Mouse (Mus musculus): ENCODE data around the gene Kcnk16. TPM values are rescaled to one million over a fixed set of nuclear protein-coding genes. Genes with fewer than 3 reads are reported as not detected.

Kcnk16 gene
- polyA plus RNA-seq, 1 experiment from 2014 or later, result not detected

- H3K4me2 ChIP-seq (ENCODE audit: low read length), result no peak overlapping the region
- no peaks in the 10 kb centered on the region for H3K4me1 ChIP-seq (ENCODE audit: control insufficient read depth, insufficient read depth, low read length)
- no peak for DNase-seq (ENCODE audit: low spot score)
- no peaks in the 10 kb centered on the region for H3K9me3 ChIP-seq (replicated peaks; ENCODE audit: control insufficient read depth, low read length)
- H3K36me3 ChIP-seq (ENCODE audit: control insufficient read depth, insufficient read depth, low read length), result no peaks in the 10 kb centered on the region
- H3K27ac ChIP-seq (ENCODE audit: low read depth, low read length), result no peak overlapping the region
- 84% methylated on average over 3 of the region's 3 CpGs for WGBS
- no peaks in the 10 kb centered on the region for H3K27me3 ChIP-seq (replicated peaks; ENCODE audit: control insufficient read depth, insufficient read depth, low read length)
- no peak overlapping the region for H3K4me3 ChIP-seq (ENCODE audit: low read depth, low read length)
- ATAC-seq, result no peak
- no peak overlapping the region for H3K9ac ChIP-seq (ENCODE audit: low read length)
Observed at GRCm38 (mm10) chr14:20243158-20243557, 25.8 kb downstream of the Kcnk16 start.

- ATAC-seq (no peak), DNase-seq (ENCODE audit: low spot score) (no peak)
- H3K4me3 ChIP-seq (ENCODE audit: low read depth, low read length), result no peak overlapping the region
- H3K27ac ChIP-seq (ENCODE audit: low read depth, low read length), result no peak overlapping the region
- no peaks in the 10 kb centered on the region for H3K27me3 ChIP-seq (replicated peaks; ENCODE audit: control insufficient read depth, insufficient read depth, low read length)
- H3K4me2 ChIP-seq (ENCODE audit: low read length), result no peak overlapping the region
- H3K9me3 ChIP-seq (replicated peaks; ENCODE audit: control insufficient read depth, low read length), result no peaks in the 10 kb centered on the region
- H3K36me3 ChIP-seq (ENCODE audit: control insufficient read depth, insufficient read depth, low read length), result no peaks in the 10 kb centered on the region
- H3K9ac ChIP-seq (ENCODE audit: low read length), result no peak overlapping the region
- 80% methylated on average over 8 of the region's 8 CpGs for WGBS
- H3K4me1 ChIP-seq (ENCODE audit: control insufficient read depth, insufficient read depth, low read length), result no peaks in the 10 kb centered on the region
Observed at GRCm38 (mm10) chr14:20242454-20242853, 26.5 kb downstream of the Kcnk16 start.

- ATAC-seq (no peak), DNase-seq (ENCODE audit: low spot score) (no peak)
- Histone ChIP-seq H3K4me3 (ENCODE audit: low read depth, low read length) (no peak overlapping the region), H3K36me3 (ENCODE audit: control insufficient read depth, insufficient read depth, low read length) (no peaks in the 10 kb centered on the region), H3K4me2 (ENCODE audit: low read length) (no peak overlapping the region), H3K9me3 (replicated peaks; ENCODE audit: control insufficient read depth, low read length) (no peaks in the 10 kb centered on the region), H3K4me1 (ENCODE audit: control insufficient read depth, insufficient read depth, low read length) (no peaks in the 10 kb centered on the region), H3K9ac (ENCODE audit: low read length) (no peak overlapping the region), H3K27ac (ENCODE audit: low read depth, low read length) (no peak overlapping the region), H3K27me3 (replicated peaks; ENCODE audit: control insufficient read depth, insufficient read depth, low read length) (no peaks in the 10 kb centered on the region)
- WGBS, result 86% methylated on average over 2 of the region's 2 CpGs
Observed at GRCm38 (mm10) chr14:20234403-20234802, 34.6 kb downstream of the Kcnk16 start.

- no peak overlapping the region for H3K4me2 ChIP-seq (ENCODE audit: low read length)
- no peaks in the 10 kb centered on the region for H3K9me3 ChIP-seq (replicated peaks; ENCODE audit: control insufficient read depth, low read length)
- WGBS, result 76% methylated on average over 11 of the region's 11 CpGs
- no peak for ATAC-seq
- no peaks in the 10 kb centered on the region for H3K27me3 ChIP-seq (replicated peaks; ENCODE audit: control insufficient read depth, insufficient read depth, low read length)
- no peaks in the 10 kb centered on the region for H3K36me3 ChIP-seq (ENCODE audit: control insufficient read depth, insufficient read depth, low read length)
- H3K27ac ChIP-seq (ENCODE audit: low read depth, low read length), result no peak overlapping the region
- DNase-seq (ENCODE audit: low spot score), result no peak
- no peaks in the 10 kb centered on the region for H3K4me1 ChIP-seq (ENCODE audit: control insufficient read depth, insufficient read depth, low read length)
- H3K4me3 ChIP-seq (ENCODE audit: low read depth, low read length), result no peak overlapping the region
- H3K9ac ChIP-seq (ENCODE audit: low read length), result no peak overlapping the region
Observed at GRCm38 (mm10) chr14:20233016-20233980, 35.7 kb downstream of the Kcnk16 start.

GRCm38 (mm10) chr14:20230063-20230491, 38.9 kb downstream of the Kcnk16 start:
- no peak overlapping the region for H3K4me3 ChIP-seq (ENCODE audit: low read depth, low read length)
- no peaks in the 10 kb centered on the region for H3K36me3 ChIP-seq (ENCODE audit: control insufficient read depth, insufficient read depth, low read length)
- H3K9ac ChIP-seq (ENCODE audit: low read length), result no peak overlapping the region
- H3K4me2 ChIP-seq (ENCODE audit: low read length), result no peak overlapping the region
- ATAC-seq (no peak), DNase-seq (ENCODE audit: low spot score) (no peak)
- H3K27ac ChIP-seq (ENCODE audit: low read depth, low read length), result no peak overlapping the region
- WGBS, result 90% methylated on average over 7 of the region's 7 CpGs
- H3K9me3 ChIP-seq (replicated peaks; ENCODE audit: control insufficient read depth, low read length), result no peaks in the 10 kb centered on the region
- peaks cover 15% of the 10 kb centered on the region for H3K4me1 ChIP-seq (ENCODE audit: control insufficient read depth, insufficient read depth, low read length)
- no peaks in the 10 kb centered on the region for H3K27me3 ChIP-seq (replicated peaks; ENCODE audit: control insufficient read depth, insufficient read depth, low read length)

- Histone ChIP-seq H3K27ac (ENCODE audit: low read depth, low read length) (no peak overlapping the region), H3K27me3 (replicated peaks; ENCODE audit: control insufficient read depth, insufficient read depth, low read length) (no peaks in the 10 kb centered on the region), H3K4me1 (ENCODE audit: control insufficient read depth, insufficient read depth, low read length) (peaks cover 21% of the 10 kb centered on the region), H3K9me3 (replicated peaks; ENCODE audit: control insufficient read depth, low read length) (no peaks in the 10 kb centered on the region), H3K9ac (ENCODE audit: low read length) (no peak overlapping the region), H3K4me2 (ENCODE audit: low read length) (no peak overlapping the region), H3K4me3 (ENCODE audit: low read depth, low read length) (no peak overlapping the region), H3K36me3 (ENCODE audit: control insufficient read depth, insufficient read depth, low read length) (no peaks in the 10 kb centered on the region)
- 74% methylated on average over 6 of the region's 6 CpGs for WGBS
- ATAC-seq, result no peak
- no peak for DNase-seq (ENCODE audit: low spot score)
Observed at GRCm38 (mm10) chr14:20229437-20229836, 39.6 kb downstream of the Kcnk16 start.

- no peaks in the 10 kb centered on the region for H3K27me3 ChIP-seq (replicated peaks; ENCODE audit: control insufficient read depth, insufficient read depth, low read length)
- WGBS, result 78% methylated on average over 4 of the region's 4 CpGs
- H3K4me3 ChIP-seq (ENCODE audit: low read depth, low read length), result no peak overlapping the region
- no peaks in the 10 kb centered on the region for H3K9me3 ChIP-seq (replicated peaks; ENCODE audit: control insufficient read depth, low read length)
- ATAC-seq, result no peak
- no peak overlapping the region for H3K9ac ChIP-seq (ENCODE audit: low read length)
- peaks cover 23% of the 10 kb centered on the region for H3K4me1 ChIP-seq (ENCODE audit: control insufficient read depth, insufficient read depth, low read length)
- no peak for DNase-seq (ENCODE audit: low spot score)
- no peak overlapping the region for H3K4me2 ChIP-seq (ENCODE audit: low read length)
- no peaks in the 10 kb centered on the region for H3K36me3 ChIP-seq (ENCODE audit: control insufficient read depth, insufficient read depth, low read length)
- H3K27ac ChIP-seq (ENCODE audit: low read depth, low read length), result no peak overlapping the region
Observed at GRCm38 (mm10) chr14:20228336-20228735, 40.7 kb downstream of the Kcnk16 start.

GRCm38 (mm10) chr14:20226982-20227381, 42.0 kb downstream of the Kcnk16 start:
- DNase-seq (ENCODE audit: low spot score) (no peak), ATAC-seq (no peak)
- H3K9me3 ChIP-seq (replicated peaks; ENCODE audit: control insufficient read depth, low read length), result no peaks in the 10 kb centered on the region
- no peak overlapping the region for H3K27ac ChIP-seq (ENCODE audit: low read depth, low read length)
- H3K4me3 ChIP-seq (ENCODE audit: low read depth, low read length), result no peak overlapping the region
- no peak overlapping the region for H3K9ac ChIP-seq (ENCODE audit: low read length)
- no peaks in the 10 kb centered on the region for H3K27me3 ChIP-seq (replicated peaks; ENCODE audit: control insufficient read depth, insufficient read depth, low read length)
- H3K36me3 ChIP-seq (ENCODE audit: control insufficient read depth, insufficient read depth, low read length), result no peaks in the 10 kb centered on the region
- 44% methylated on average over 2 of the region's 2 CpGs for WGBS
- no peak overlapping the region for H3K4me2 ChIP-seq (ENCODE audit: low read length)
- H3K4me1 ChIP-seq (ENCODE audit: control insufficient read depth, insufficient read depth, low read length), result peaks cover 23% of the 10 kb centered on the region

- ATAC-seq (no peak), DNase-seq (ENCODE audit: low spot score) (no peak)
- Histone ChIP-seq H3K27me3 (replicated peaks; ENCODE audit: control insufficient read depth, insufficient read depth, low read length) (no peaks in the 10 kb centered on the region), H3K4me1 (ENCODE audit: control insufficient read depth, insufficient read depth, low read length) (peaks cover 23% of the 10 kb centered on the region), H3K9ac (ENCODE audit: low read length) (no peak overlapping the region), H3K4me3 (ENCODE audit: low read depth, low read length) (no peak overlapping the region), H3K4me2 (ENCODE audit: low read length) (no peak overlapping the region), H3K9me3 (replicated peaks; ENCODE audit: control insufficient read depth, low read length) (no peaks in the 10 kb centered on the region), H3K27ac (ENCODE audit: low read depth, low read length) (no peak overlapping the region), H3K36me3 (ENCODE audit: control insufficient read depth, insufficient read depth, low read length) (no peaks in the 10 kb centered on the region)
- 48% methylated on average over 7 of the region's 7 CpGs for WGBS
Observed at GRCm38 (mm10) chr14:20226488-20226887, 42.5 kb downstream of the Kcnk16 start.

All from forebrain, embryonic 14.5 days (tissue).